Mouse (Mus musculus): ENCODE measurements around the gene Stat4. TPM values are rescaled to one million over a fixed set of nuclear protein-coding genes. Genes with fewer than 3 reads are reported as not detected.

Stat4 gene
- 2.2 and 3.6 TPM in 2 replicates for polyA plus RNA-seq (2012; ENCODE audit: low replicate concordance)

DNA sequence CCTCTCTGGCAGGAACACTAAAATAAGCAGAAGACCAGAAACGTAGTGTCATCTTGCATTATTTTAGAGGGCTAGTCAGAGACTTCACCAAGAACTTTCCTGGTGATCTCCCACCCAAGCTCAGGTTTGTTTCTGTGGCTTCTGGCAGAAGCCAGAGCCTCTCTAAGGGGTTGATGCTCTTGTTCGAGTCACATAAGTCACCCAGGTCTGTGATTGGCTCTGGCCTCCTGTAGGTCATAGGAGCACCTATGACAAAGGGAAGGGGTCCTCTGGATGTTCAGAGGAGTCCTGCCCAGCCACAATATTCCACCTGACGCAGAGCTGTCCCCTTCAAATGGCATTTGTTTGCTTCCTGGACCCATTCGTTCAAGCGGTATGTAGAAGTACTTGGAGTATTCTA lies at the start of gene Stat4:
Gene Stat4 (plus strand): TSS at position 301 of the 400 bp plus-strand sequence.

DNA sequence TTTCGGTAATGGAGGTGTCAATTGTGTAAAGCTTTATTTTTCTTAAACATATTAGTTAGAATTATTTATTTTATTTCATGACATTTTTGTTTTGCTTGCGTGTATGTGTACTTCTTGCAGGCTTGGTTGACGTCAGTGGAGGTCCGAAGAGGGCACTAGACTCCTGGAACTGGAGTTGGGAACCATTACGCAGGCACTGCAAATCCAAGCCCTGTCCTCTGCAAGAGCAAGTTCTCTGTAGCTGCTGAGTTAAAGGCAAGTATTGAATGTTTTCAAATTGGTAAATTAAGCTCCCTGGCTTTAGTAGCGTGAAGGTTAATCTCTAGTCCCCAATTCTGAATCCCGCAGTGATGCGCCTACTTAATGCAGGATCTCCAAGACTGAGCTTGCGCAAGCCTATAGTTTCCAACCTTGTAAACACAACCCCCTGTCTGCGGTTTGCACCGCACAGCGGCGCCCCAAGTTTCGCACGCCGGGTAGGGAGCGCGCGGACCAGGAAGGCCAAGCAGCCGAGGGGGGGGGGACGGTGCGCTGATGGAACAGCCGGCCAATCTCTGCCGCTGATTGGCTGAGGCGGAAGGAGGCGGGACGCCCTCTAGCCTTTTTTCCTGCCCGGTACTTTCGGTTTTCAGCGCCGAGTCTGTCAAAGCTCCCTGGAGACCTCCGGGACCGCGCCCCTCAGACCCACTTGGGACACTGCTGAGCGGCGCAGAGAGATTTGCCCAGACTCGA lies 132.1 kb downstream of the Stat4 start, which contains the start of gene Stat1:
Gene Stat1 (plus strand): TSS at position 581 of the 732 bp plus-strand sequence.

Other genes with a start within 250 kb of the Stat4 start
- gene Myo1b, start 71.1 kb upstream of the Stat4 start, polyA plus RNA-seq (2012; ENCODE audit: low replicate concordance): 0.45 and 1.4 TPM in 2 replicates
- 22.0 and 63.7 TPM in 2 replicates for gene Stat1, start 132.3 kb downstream of the Stat4 start, polyA plus RNA-seq (2012; ENCODE audit: low replicate concordance)
- 84.5 and 147 TPM in 2 replicates for gene Gls, start 246.1 kb downstream of the Stat4 start, polyA plus RNA-seq (2012; ENCODE audit: low replicate concordance)

All from hematopoietic multipotent progenitor cell, adult 10-12 weeks (in vitro differentiated cells).